Mouse (Mus musculus): ENCODE data around the gene Foxf2.

GRCm38 (mm10) chr13:31619826-31620498 is 5.7 kb upstream of the Foxf2 start:
- TF ChIP-seq CTCF (IDR thresholded peaks at IDR 0.05; ENCODE audit: low read depth) (no peak), EP300 (IDR thresholded peaks at IDR 0.05; ENCODE audit: low read depth) (no peak)

All from heart, postnatal 0 days (tissue).